Mouse (Mus musculus): ENCODE results near the gene Abhd5. TPM values are rescaled to one million over a fixed set of nuclear protein-coding genes. Genes with fewer than 3 reads are reported as not detected.

Abhd5 gene
- polyA plus RNA-seq, 1 experiment from 2014 or later = 17.7 TPM

GRCm38 (mm10) chr9:122380959-122381358 is 29.6 kb downstream of the Abhd5 start:
- Histone ChIP-seq H3K4me1 (replicated peaks) (0 out of 2 replicates have a peak, but pooled peaks cover 8% of the 10 kb centered on the region), H3K4me3 (replicated peaks) (no peak overlapping the region), H3K9ac (replicated peaks) (no peak overlapping the region), H3K27ac (no peak overlapping the region), H3K9me3 (no peaks in the 10 kb centered on the region), H3K4me2 (replicated peaks) (no peak overlapping the region), H3K27me3 (peaks cover 18% of the 10 kb centered on the region), H3K36me3 (peaks cover 7% of the 10 kb centered on the region; the same call in 1 of the 2 replicates)
- ATAC-seq = no peak
- 30% methylated on average over 6 of the region's 6 CpGs for WGBS

GRCm38 (mm10) chr9:122382006-122382405 is 30.6 kb downstream of the Abhd5 start:
- WGBS = 84% methylated on average over 6 of the region's 6 CpGs
- peaks cover 18% of the 10 kb centered on the region for H3K27me3 ChIP-seq
- H3K4me3 ChIP-seq (replicated peaks) = no peak overlapping the region
- no peaks in the 10 kb centered on the region for H3K9me3 ChIP-seq
- H3K9ac ChIP-seq (replicated peaks) = no peak overlapping the region
- no peak for ATAC-seq
- H3K27ac ChIP-seq = no peak overlapping the region
- H3K4me1 ChIP-seq (replicated peaks) = 0 out of 2 replicates have a peak, but pooled peaks cover 8% of the 10 kb centered on the region
- no peak overlapping the region for H3K4me2 ChIP-seq (replicated peaks)
- peaks cover 7% of the 10 kb centered on the region; the same call in 1 of the 2 replicates for H3K36me3 ChIP-seq

- Histone ChIP-seq H3K9me3 (no peaks in the 10 kb centered on the region), H3K4me2 (replicated peaks) (no peak overlapping the region), H3K9ac (replicated peaks) (no peak overlapping the region), H3K4me3 (replicated peaks) (no peak overlapping the region), H3K4me1 (replicated peaks) (0 out of 2 replicates have a peak, but pooled peaks cover 5% of the 10 kb centered on the region), H3K27ac (no peak overlapping the region), H3K36me3 (no peaks in the 10 kb centered on the region; the same call in 1 of the 2 replicates), H3K27me3 (0 out of 2 replicates have a peak, but pooled peaks cover 2% of the 10 kb centered on the region)
- WGBS = 87% methylated on average over 3 of the region's 3 CpGs
- ATAC-seq = no peak
Observed at GRCm38 (mm10) chr9:122386015-122386414, 34.6 kb downstream of the Abhd5 start.

GRCm38 (mm10) chr9:122389287-122389920 is 38.0 kb downstream of the Abhd5 start:
- ATAC-seq = no peak
- no peak overlapping the region for H3K27ac ChIP-seq

GRCm38 (mm10) chr9:122395816-122396215 is 44.4 kb downstream of the Abhd5 start:
- Histone ChIP-seq H3K27me3 (no peaks in the 10 kb centered on the region), H3K4me2 (replicated peaks) (no peak overlapping the region), H3K36me3 (no peaks in the 10 kb centered on the region), H3K4me1 (replicated peaks) (no peaks in the 10 kb centered on the region), H3K9ac (replicated peaks) (no peak overlapping the region), H3K4me3 (replicated peaks) (no peak overlapping the region), H3K27ac (no peak overlapping the region), H3K9me3 (no peaks in the 10 kb centered on the region)
- no peak for ATAC-seq
- WGBS = 78% methylated on average over 5 of the region's 5 CpGs

More at GRCm38 (mm10) chr9:122389287-122389920, 38.0 kb downstream of the Abhd5 start:
- no peak overlapping the region for H3K9ac ChIP-seq (replicated peaks)
- 92% methylated on average over 5 of the region's 5 CpGs for WGBS
- H3K4me2 ChIP-seq (replicated peaks) = no peak overlapping the region
- no peak overlapping the region for H3K4me3 ChIP-seq (replicated peaks)
- no peaks in the 10 kb centered on the region for H3K36me3 ChIP-seq
- H3K9me3 ChIP-seq = no peaks in the 10 kb centered on the region
- no peaks in the 10 kb centered on the region for H3K27me3 ChIP-seq
- no peaks in the 10 kb centered on the region for H3K4me1 ChIP-seq (replicated peaks)

- no peak overlapping the region for H3K4me3 ChIP-seq (replicated peaks)
- H3K27me3 ChIP-seq = no peaks in the 10 kb centered on the region
- 92% methylated on average over 1 of the region's 1 CpGs for WGBS
- no peak for ATAC-seq
- no peaks in the 10 kb centered on the region for H3K9me3 ChIP-seq
- no peak overlapping the region for H3K27ac ChIP-seq
- no peak overlapping the region for H3K4me2 ChIP-seq (replicated peaks)
- H3K4me1 ChIP-seq (replicated peaks) = no peaks in the 10 kb centered on the region
- H3K9ac ChIP-seq (replicated peaks) = no peak overlapping the region
- H3K36me3 ChIP-seq = no peaks in the 10 kb centered on the region
Observed at GRCm38 (mm10) chr9:122397156-122397555, 45.7 kb downstream of the Abhd5 start.

- no peaks in the 10 kb centered on the region for H3K4me1 ChIP-seq (replicated peaks)
- no peak overlapping the region for H3K4me3 ChIP-seq (replicated peaks)
- H3K27ac ChIP-seq = no peak overlapping the region
- H3K27me3 ChIP-seq = no peaks in the 10 kb centered on the region
- H3K36me3 ChIP-seq = no peaks in the 10 kb centered on the region
- 55% methylated on average over 7 of the region's 7 CpGs for WGBS
- H3K9me3 ChIP-seq = no peaks in the 10 kb centered on the region
- H3K9ac ChIP-seq (replicated peaks) = no peak overlapping the region
- no peak for ATAC-seq
- H3K4me2 ChIP-seq (replicated peaks) = no peak overlapping the region
Observed at GRCm38 (mm10) chr9:122398746-122399145, 47.3 kb downstream of the Abhd5 start.

GRCm38 (mm10) chr9:122401239-122401638 is 49.8 kb downstream of the Abhd5 start:
- no peaks in the 10 kb centered on the region for H3K36me3 ChIP-seq
- WGBS = 90% methylated on average over 4 of the region's 4 CpGs
- no peak overlapping the region for H3K27ac ChIP-seq
- no peaks in the 10 kb centered on the region for H3K4me1 ChIP-seq (replicated peaks)
- no peaks in the 10 kb centered on the region for H3K27me3 ChIP-seq
- H3K4me2 ChIP-seq (replicated peaks) = no peak overlapping the region
- H3K9ac ChIP-seq (replicated peaks) = no peak overlapping the region
- no peaks in the 10 kb centered on the region for H3K9me3 ChIP-seq
- no peak overlapping the region for H3K4me3 ChIP-seq (replicated peaks)
- no peak for ATAC-seq

- Histone ChIP-seq H3K4me1 (replicated peaks) (no peaks in the 10 kb centered on the region), H3K27me3 (no peaks in the 10 kb centered on the region), H3K9me3 (no peaks in the 10 kb centered on the region), H3K4me3 (replicated peaks) (no peak overlapping the region), H3K9ac (replicated peaks) (no peak overlapping the region), H3K36me3 (no peaks in the 10 kb centered on the region), H3K27ac (no peak overlapping the region), H3K4me2 (replicated peaks) (no peak overlapping the region)
- no peak for ATAC-seq
- 91% methylated on average over 16 of the region's 16 CpGs for WGBS
Observed at GRCm38 (mm10) chr9:122410437-122411175, 59.2 kb downstream of the Abhd5 start.

- no peaks in the 10 kb centered on the region for H3K9me3 ChIP-seq
- no peaks in the 10 kb centered on the region for H3K27me3 ChIP-seq
- no peak overlapping the region for H3K4me2 ChIP-seq (replicated peaks)
- ATAC-seq = no peak
- no peak overlapping the region for H3K4me3 ChIP-seq (replicated peaks)
- H3K36me3 ChIP-seq = no peaks in the 10 kb centered on the region
- no peaks in the 10 kb centered on the region for H3K4me1 ChIP-seq (replicated peaks)
- no peak overlapping the region for H3K9ac ChIP-seq (replicated peaks)
- WGBS = 100% methylated on average over 1 of the region's 1 CpGs
- H3K27ac ChIP-seq = no peak overlapping the region
Observed at GRCm38 (mm10) chr9:122414648-122415047, 63.2 kb downstream of the Abhd5 start.

- ATAC-seq = no peak
- Histone ChIP-seq H3K4me2 (replicated peaks) (no peak overlapping the region), H3K27me3 (peaks cover 2% of the 10 kb centered on the region; the same call in 1 of the 2 replicates), H3K27ac (no peak overlapping the region), H3K9ac (replicated peaks) (no peak overlapping the region), H3K9me3 (no peaks in the 10 kb centered on the region), H3K4me3 (replicated peaks) (no peak overlapping the region), H3K36me3 (no peaks in the 10 kb centered on the region), H3K4me1 (replicated peaks) (no peaks in the 10 kb centered on the region)
- WGBS = 91% methylated on average over 8 of the region's 8 CpGs
Observed at GRCm38 (mm10) chr9:122415056-122415775, 63.8 kb downstream of the Abhd5 start.

- no peak for ATAC-seq
- Histone ChIP-seq H3K9ac (replicated peaks) (no peak overlapping the region), H3K27ac (no peak overlapping the region), H3K4me3 (replicated peaks) (no peak overlapping the region), H3K4me1 (replicated peaks) (no peaks in the 10 kb centered on the region; the same call in 1 of the 2 replicates), H3K4me2 (replicated peaks) (no peak overlapping the region), H3K27me3 (peaks cover 5% of the 10 kb centered on the region; the same call in 1 of the 2 replicates), H3K9me3 (no peaks in the 10 kb centered on the region), H3K36me3 (no peaks in the 10 kb centered on the region)
- WGBS = 41% methylated on average over 2 of the region's 2 CpGs
Observed at GRCm38 (mm10) chr9:122416617-122417016, 65.2 kb downstream of the Abhd5 start.

Measured in midbrain, embryonic 13.5 days (tissue).